8 mouse cellular contexts compared by ENCODE assay signal in the genomic region with DNA sequence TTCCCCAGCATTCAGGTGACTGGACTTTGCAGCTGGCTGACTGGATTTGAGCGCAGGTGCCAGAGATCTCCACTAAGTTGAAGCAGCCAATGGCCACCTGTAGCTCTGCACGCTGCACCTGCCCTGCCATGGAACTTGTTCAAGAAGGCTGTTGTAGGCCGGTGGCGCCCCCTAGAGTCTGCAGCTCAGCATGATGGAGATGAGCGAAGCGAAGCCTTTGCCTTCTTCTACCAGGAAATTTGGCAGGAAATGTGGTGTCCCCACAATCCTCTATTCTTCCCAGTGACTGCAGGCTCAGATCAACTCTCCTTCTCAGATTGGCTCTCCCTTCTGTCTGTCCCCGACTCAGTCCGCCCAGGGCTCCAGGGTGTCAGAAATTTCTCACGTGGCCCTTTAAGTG. TPM values are rescaled to one million over a fixed set of nuclear protein-coding genes. Genes with fewer than 3 reads are reported as not detected.
A peak's percentile ranks its signal among the peaks of the same experiment; 100 is the strongest.
DNase-seq lines count a peak whose midpoint lies in the region; ATAC-seq and TF ChIP-seq lines count a peak whose summit lies in the region.

No protein-coding gene starts in this region.

- no peak overlapping the region for H3K9ac ChIP-seq in neural tube, embryonic 15.5 days (replicated peaks)
- no peak overlapping the region for H3K9ac ChIP-seq in midbrain, postnatal 0 days (replicated peaks; ENCODE audit: low read length, poor library complexity, severe bottlenecking)

- peak; percentile 70 for DNase-seq in neural tube, embryonic 10.5 days (ENCODE audit: extremely low spot score, low spot score)
- DNase-seq in embryo, embryonic 9.5 days (ENCODE audit: extremely low spot score) = peak; percentile 52
- DNase-seq in layer of hippocampus, postnatal 36 days = peak; percentile 76 to 79
- DNase-seq in midbrain, postnatal 0 days (ENCODE audit: low spot score) = peak; percentile 89
- DNase-seq in yolk sac, embryonic 10.5 days (ENCODE audit: low spot score) = no peak
- no peak for DNase-seq in heart, postnatal 14 days
- no peak for DNase-seq in heart, embryonic 10.5 days (ENCODE audit: low spot score)

- H3K27me3 ChIP-seq in neural tube, embryonic 15.5 days (replicated peaks) = peaks cover 69% of the 10 kb centered on the region
- peaks cover 43% of the 10 kb centered on the region for H3K27me3 ChIP-seq in midbrain, postnatal 0 days (ENCODE audit: insufficient read depth, low read length)
- H3K27me3 ChIP-seq in heart, embryonic 10.5 days (ENCODE audit: insufficient read depth, poor library complexity, severe bottlenecking) = peaks cover 82% of the 10 kb centered on the region

- H3K4me1 ChIP-seq in neural tube, embryonic 15.5 days = peaks cover 23% of the 10 kb centered on the region
- no peaks in the 10 kb centered on the region for H3K4me1 ChIP-seq in midbrain, postnatal 0 days (ENCODE audit: insufficient read depth, low read length)
- H3K4me1 ChIP-seq in heart, embryonic 10.5 days = peaks cover 8% of the 10 kb centered on the region

- no peak for ATAC-seq in neural tube, embryonic 15.5 days (ENCODE audit: low FRiP score)
- no peak for ATAC-seq in midbrain, postnatal 0 days (ENCODE audit: low FRiP score)

- peak; percentile 90 for TF ChIP-seq CTCF in midbrain, postnatal 0 days (IDR thresholded peaks at IDR 0.05)

- intact Hi-C loops in heart, postnatal 14 days (cut with DNase I) = no loop called here

- no peak overlapping the region for H3K27ac ChIP-seq in neural tube, embryonic 15.5 days (replicated peaks)
- H3K27ac ChIP-seq in midbrain, postnatal 0 days (ENCODE audit: low read depth, low read length) = no peak overlapping the region
- H3K27ac ChIP-seq in heart, embryonic 10.5 days = no peak overlapping the region

- no peaks in the 10 kb centered on the region for H3K9me3 ChIP-seq in neural tube, embryonic 15.5 days (replicated peaks)
- H3K9me3 ChIP-seq in midbrain, postnatal 0 days (ENCODE audit: low read length) = no peaks in the 10 kb centered on the region
- no peaks in the 10 kb centered on the region for H3K9me3 ChIP-seq in heart, embryonic 10.5 days

- H3K4me3 ChIP-seq in neural tube, embryonic 15.5 days (replicated peaks) = no peak overlapping the region
- no peak overlapping the region for H3K4me3 ChIP-seq in midbrain, postnatal 0 days (ENCODE audit: low read depth, low read length)
- H3K4me3 ChIP-seq in heart, embryonic 10.5 days = no peak overlapping the region

- 21% methylated on average over 9 of the region's 9 CpGs for WGBS in neural tube, embryonic 15.5 days
- WGBS in midbrain, postnatal 0 days = 14% methylated on average over 9 of the region's 9 CpGs
- WGBS in heart, embryonic 10.5 days = 14% methylated on average over 9 of the region's 9 CpGs

- H3K36me3 ChIP-seq in neural tube, embryonic 15.5 days = no peaks in the 10 kb centered on the region
- no peaks in the 10 kb centered on the region for H3K36me3 ChIP-seq in midbrain, postnatal 0 days (ENCODE audit: insufficient read depth, low read length)
- no peaks in the 10 kb centered on the region for H3K36me3 ChIP-seq in heart, embryonic 10.5 days

- no peak overlapping the region for H3K4me2 ChIP-seq in neural tube, embryonic 15.5 days
- no peak overlapping the region for H3K4me2 ChIP-seq in midbrain, postnatal 0 days (ENCODE audit: low read depth, low read length, poor library complexity, severe bottlenecking)

RNA-seq across cellular contexts. Expression of a gene that starts 4.0 kb away (rescaled TPM):
- 3.0 and 3.1 TPM in 2 replicates for polyA plus RNA-seq in neural tube, embryonic 15.5 days (2015; fragmentation: Nextera tagmentation; extraction: Ambion mirVana)
- 10 to 100 TPM; 14.6 to 20.2 TPM for total RNA-seq in layer of hippocampus, postnatal 36 days (2021)
- 14.7 and 16.9 TPM in 2 replicates for total RNA-seq in midbrain, postnatal 0 days (2014; rRNA removed)
- polyA plus RNA-seq in midbrain, postnatal 0 days (2015; fragmentation: Nextera tagmentation; extraction: Ambion mirVana) = 3.3 and 4.0 TPM in 2 replicates
- under 1 TPM; 0.14 to 0.22 TPM for total RNA-seq in heart, postnatal 14 days (2021)
- 0.29 TPM in 1 of 2 replicates, not detected in the other for polyA plus RNA-seq in heart, embryonic 10.5 days (2016; fragmentation: Nextera tagmentation; extraction: Ambion mirVana)

Comparison
In these comparisons a context has a peak if more than half of its experiments do, and no peak if none do; other contexts are left out.
1. DNase-seq: peak in neural tube, embryonic 10.5 days (single experiment), embryo, embryonic 9.5 days (single experiment), layer of hippocampus, postnatal 36 days (2 of 2) and midbrain, postnatal 0 days (single experiment); none in yolk sac, embryonic 10.5 days (single experiment), heart, postnatal 14 days (0 of 2) and heart, embryonic 10.5 days (single experiment).
2. RNA of a gene that starts 4.0 kb away (total RNA-seq): 14.6 to 20.2 TPM in layer of hippocampus, postnatal 36 days and 14.7 to 16.9 TPM in midbrain, postnatal 0 days; 0.14 to 0.22 TPM in heart, postnatal 14 days; every median in the first group is over 10 times any median in the second.